Mouse (Mus musculus) midbrain, postnatal 0 days (tissue): ENCODE data around the gene Slc8a3. TPM values are rescaled to one million over a fixed set of nuclear protein-coding genes. Genes with fewer than 3 reads are reported as not detected.
A peak's percentile ranks its signal among the peaks of the same experiment; 100 is the strongest.

Experiments used
- ATAC-seq: fragments of 200-750 bp; cut with Nextera tagmentation; 2 replicates; pipeline ENCODE4 v1.8.0; 2017; ENCODE audit warnings: moderate number of reproducible peaks, mild to moderate bottlenecking, moderate TSS enrichment, moderate library complexity; ENCODE audit not compliant: low FRiP score
- DNase-seq: peaks from one replicate; pipeline ENCODE4 v3.0.0-alpha.2; 2015; ENCODE audit warnings: low spot score
- H3K27ac ChIP-seq: fragments of 300-500 bp; sonication (generic); 2 replicates; pipeline ENCODE4 v1.5.1; 2014; ENCODE audit warnings: low read depth, mild to moderate bottlenecking, low read length, mixed read lengths
- H3K27me3 ChIP-seq: fragments of 300-500 bp; sonication (generic); 2 replicates; pipeline ENCODE4 v1.6.1; 2014; ENCODE audit warnings: low read length, control low read depth, mixed read lengths; ENCODE audit not compliant: insufficient read depth
- H3K36me3 ChIP-seq: fragments of 300-500 bp; sonication (generic); 2 replicates; pipeline ENCODE4 v1.6.1; 2014; ENCODE audit warnings: low read length, control low read depth, mixed read lengths; ENCODE audit not compliant: insufficient read depth
- H3K4me1 ChIP-seq: fragments of 300-500 bp; sonication (generic); 2 replicates; pipeline ENCODE4 v1.6.1; 2014; ENCODE audit warnings: mild to moderate bottlenecking, control low read depth, antibody characterized with exemption, low read length, mixed read lengths; ENCODE audit not compliant: insufficient read depth
- H3K4me2 ChIP-seq: fragments of 300-500 bp; sonication (generic); 2 replicates; pipeline ENCODE4 v1.6.1; 2014; ENCODE audit warnings: low read depth, mild to moderate bottlenecking, low read length, mixed read lengths; ENCODE audit not compliant: poor library complexity, severe bottlenecking
- H3K4me3 ChIP-seq: fragments of 300-500 bp; sonication (generic); 2 replicates; pipeline ENCODE4 v1.5.1; 2014; ENCODE audit warnings: low read depth, mild to moderate bottlenecking, low read length, moderate library complexity
- H3K9ac ChIP-seq: fragments of 300-500 bp; sonication (generic); replicated peaks from 2 replicates; pipeline ENCODE4 v1.6.1; 2014; ENCODE audit warnings: mild to moderate bottlenecking, low read length, moderate library complexity, mixed read lengths; ENCODE audit not compliant: poor library complexity, severe bottlenecking
- H3K9me3 ChIP-seq: fragments of 300-500 bp; sonication (generic); 2 replicates; pipeline ENCODE4 v1.6.1; 2016; ENCODE audit warnings: low read length, control low read depth
- CTCF ChIP-seq: IDR thresholded peaks from 2 replicates; pipeline ENCODE4 v1.5.1; 2016; ENCODE audit warnings: antibody characterized with exemption, mild to moderate bottlenecking
- WGBS: fragments of 180-500 bp; shearing (Covaris S2); extraction: QIAGEN DNeasy Blood & Tissue Kit; methylation state at CpG from one replicate; pipeline ENCODE4 v1.1.7; 2014; 5-methylcytosine and 5-hydroxymethylcytosine counted together
- polyA plus RNA-seq: library from polyadenylated mRNA; unstranded; fragments of >200 nt; fragmentation: Nextera tagmentation; extraction: Ambion mirVana; gene quantifications from 2 replicates; pipeline ENCODE4 v1.2.1, GENCODE M21; 2015
- total RNA-seq: library from RNA; depleted of rRNA; stranded (reverse); fragments of >200 nt; gene quantifications from 2 replicates; pipeline ENCODE4 v1.2.3, GENCODE M21; 2014

The Slc8a3 gene
- total and polyA plus RNA-seq, 2 experiments from 2014 or later, result 13.4 to 52.3 TPM

DNA sequence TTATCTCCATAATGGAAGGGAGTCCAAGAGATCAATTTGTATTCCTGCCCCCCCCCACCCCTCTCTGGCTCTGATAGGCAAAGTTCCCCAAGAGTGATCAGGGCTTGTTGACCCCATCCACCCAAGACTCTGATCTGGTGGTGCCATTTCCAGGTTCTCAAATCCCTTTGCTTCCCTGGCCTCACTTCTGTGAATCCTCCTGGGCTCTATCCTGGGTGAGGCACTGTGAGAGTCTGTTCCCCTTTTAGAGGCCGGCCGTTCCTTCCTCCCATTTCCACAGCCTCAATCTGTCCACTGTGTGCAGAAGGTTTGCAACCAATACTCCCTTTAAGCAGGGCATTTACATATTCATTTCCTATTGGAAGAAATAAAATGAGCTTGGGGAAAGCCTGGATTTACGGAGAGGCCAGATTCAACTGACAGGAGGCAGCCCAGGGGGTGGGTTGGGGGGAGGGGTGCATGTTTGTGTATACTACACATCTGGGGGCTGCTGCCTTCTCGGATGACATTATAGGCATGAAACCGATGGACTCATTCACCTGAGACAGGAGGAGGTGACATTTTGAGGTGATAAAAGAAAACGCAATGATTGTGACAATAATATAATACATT, 106.9 kb downstream of the Slc8a3 start:
- no peaks in the 10 kb centered on the region for H3K36me3 ChIP-seq
- H3K27me3 ChIP-seq, result no peaks in the 10 kb centered on the region
- H3K27ac ChIP-seq, result peak overlapping the region; percentile 55
- no peaks in the 10 kb centered on the region for H3K9me3 ChIP-seq
- no peak overlapping the region for H3K4me2 ChIP-seq
- 32% methylated on average over 6 of the region's 6 CpGs for WGBS
- peaks cover 21% of the 10 kb centered on the region for H3K4me1 ChIP-seq
- TF ChIP-seq CTCF, result no peak
- DNase-seq, result no peak
- no peak overlapping the region for H3K9ac ChIP-seq
- peak; percentile 28; the same call in 1 of the 2 replicates for ATAC-seq
- H3K4me3 ChIP-seq, result no peak overlapping the region

DNA sequence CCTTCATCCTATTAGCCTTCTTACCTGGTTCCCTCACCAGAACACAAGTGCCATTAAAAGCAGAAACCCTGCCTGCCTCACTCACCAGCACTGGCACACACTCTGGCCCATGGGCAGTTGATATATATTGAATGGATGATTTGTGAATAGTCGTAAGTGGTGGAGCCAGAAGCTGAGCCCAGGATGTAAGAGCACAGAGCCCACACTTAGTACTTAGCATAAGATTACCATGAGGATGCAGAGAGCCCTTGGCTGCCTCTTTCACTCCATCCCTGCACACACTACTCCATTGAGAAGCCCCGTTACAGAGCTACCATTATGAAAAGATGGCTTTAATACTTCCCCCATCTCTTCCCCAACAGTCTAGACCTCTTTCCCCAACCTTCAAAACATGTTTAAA, 108.1 kb downstream of the Slc8a3 start:
- 59% methylated on average over 2 of the region's 2 CpGs for WGBS
- ATAC-seq (no peak), DNase-seq (no peak)
- no peak overlapping the region for H3K9ac ChIP-seq
- H3K4me1 ChIP-seq, result peaks cover 21% of the 10 kb centered on the region
- H3K36me3 ChIP-seq, result no peaks in the 10 kb centered on the region
- H3K27me3 ChIP-seq, result no peaks in the 10 kb centered on the region
- no peak for TF ChIP-seq CTCF
- H3K27ac ChIP-seq, result no peak overlapping the region
- no peaks in the 10 kb centered on the region for H3K9me3 ChIP-seq
- no peak overlapping the region for H3K4me2 ChIP-seq
- H3K4me3 ChIP-seq, result no peak overlapping the region

DNA sequence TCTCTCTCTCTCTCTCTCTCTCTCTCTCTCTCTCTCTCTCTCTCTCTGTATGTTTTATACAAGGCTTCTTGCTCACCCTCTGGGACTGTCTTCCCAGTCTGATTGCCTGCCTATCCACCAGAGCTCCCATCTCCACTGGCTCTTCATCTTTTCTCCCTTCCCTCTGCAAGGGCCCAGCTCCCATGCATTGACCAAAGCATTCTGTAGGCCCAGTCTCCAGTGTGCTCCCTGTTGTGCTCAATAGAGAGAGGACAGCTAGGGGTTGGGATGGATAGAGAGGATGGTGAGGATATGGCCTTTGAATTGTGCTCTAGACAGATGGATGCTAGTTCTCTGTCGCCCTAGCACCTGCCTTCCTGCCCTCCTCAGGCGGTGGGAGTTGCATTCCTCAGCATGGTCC, 109.7 kb downstream of the Slc8a3 start:
- no peak for ATAC-seq
- Histone ChIP-seq H3K27me3 (no peaks in the 10 kb centered on the region), H3K9me3 (no peaks in the 10 kb centered on the region), H3K4me1 (peaks cover 21% of the 10 kb centered on the region), H3K27ac (no peak overlapping the region), H3K36me3 (no peaks in the 10 kb centered on the region), H3K9ac (no peak overlapping the region), H3K4me2 (no peak overlapping the region), H3K4me3 (no peak overlapping the region)
- no peak for TF ChIP-seq CTCF
- no peak for DNase-seq
- 89% methylated on average over 2 of the region's 2 CpGs for WGBS

DNA sequence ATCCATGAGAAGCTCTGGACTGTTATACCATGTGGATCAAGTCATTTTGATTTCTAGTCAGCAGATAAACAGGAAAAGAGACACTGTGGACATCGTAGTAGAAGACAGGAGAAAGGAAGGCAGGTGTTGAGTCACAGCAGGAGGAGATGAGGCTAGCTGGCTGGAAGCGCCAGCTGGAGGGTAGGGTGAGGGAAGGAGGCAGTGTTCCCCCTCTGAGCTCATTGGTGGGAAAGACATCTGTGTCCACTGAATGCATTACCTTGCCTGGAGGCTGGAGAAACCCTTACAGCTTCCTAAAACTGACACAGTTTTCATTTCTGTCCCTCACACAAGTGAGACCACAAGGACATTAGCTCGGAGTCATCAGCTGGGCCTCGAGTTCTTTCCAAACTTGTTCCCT, 113.6 kb downstream of the Slc8a3 start:
- H3K4me1 ChIP-seq, result no peaks in the 10 kb centered on the region
- DNase-seq, result no peak
- no peak overlapping the region for H3K4me3 ChIP-seq
- no peak overlapping the region for H3K4me2 ChIP-seq
- H3K27me3 ChIP-seq, result no peaks in the 10 kb centered on the region
- H3K9me3 ChIP-seq, result no peaks in the 10 kb centered on the region
- no peak overlapping the region for H3K9ac ChIP-seq
- WGBS, result 65% methylated on average over 4 of the region's 4 CpGs
- TF ChIP-seq CTCF, result no peak
- H3K36me3 ChIP-seq, result no peaks in the 10 kb centered on the region
- no peak overlapping the region for H3K27ac ChIP-seq
- no peak for ATAC-seq

DNA sequence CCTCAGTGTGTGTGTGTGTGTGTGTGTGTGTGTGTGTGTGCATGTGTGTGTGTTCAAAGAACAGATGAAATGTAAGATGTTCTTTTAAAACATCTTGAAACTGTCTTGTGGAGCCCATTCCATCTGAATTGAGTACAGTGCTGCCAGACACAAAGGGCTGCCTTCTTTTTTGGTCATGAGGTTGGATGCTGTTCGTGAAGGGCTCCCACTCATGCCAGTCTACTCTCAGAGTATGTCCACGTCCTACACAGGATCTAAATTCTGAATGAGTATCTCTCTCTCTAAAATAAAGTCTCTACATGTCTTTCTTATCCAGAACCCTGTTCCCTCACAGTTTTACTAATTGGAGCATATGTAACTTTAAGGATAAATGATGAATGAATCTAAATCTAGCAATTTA, 124.4 kb downstream of the Slc8a3 start:
- Histone ChIP-seq H3K27ac (no peak overlapping the region), H3K9ac (no peak overlapping the region), H3K27me3 (no peaks in the 10 kb centered on the region), H3K4me1 (no peaks in the 10 kb centered on the region), H3K36me3 (0 out of 2 replicates have a peak, but pooled peaks cover 3% of the 10 kb centered on the region), H3K4me3 (no peak overlapping the region), H3K9me3 (no peaks in the 10 kb centered on the region), H3K4me2 (no peak overlapping the region)
- DNase-seq (no peak), ATAC-seq (no peak)
- no peak for TF ChIP-seq CTCF
- WGBS, result 65% methylated on average over 2 of the region's 2 CpGs

DNA sequence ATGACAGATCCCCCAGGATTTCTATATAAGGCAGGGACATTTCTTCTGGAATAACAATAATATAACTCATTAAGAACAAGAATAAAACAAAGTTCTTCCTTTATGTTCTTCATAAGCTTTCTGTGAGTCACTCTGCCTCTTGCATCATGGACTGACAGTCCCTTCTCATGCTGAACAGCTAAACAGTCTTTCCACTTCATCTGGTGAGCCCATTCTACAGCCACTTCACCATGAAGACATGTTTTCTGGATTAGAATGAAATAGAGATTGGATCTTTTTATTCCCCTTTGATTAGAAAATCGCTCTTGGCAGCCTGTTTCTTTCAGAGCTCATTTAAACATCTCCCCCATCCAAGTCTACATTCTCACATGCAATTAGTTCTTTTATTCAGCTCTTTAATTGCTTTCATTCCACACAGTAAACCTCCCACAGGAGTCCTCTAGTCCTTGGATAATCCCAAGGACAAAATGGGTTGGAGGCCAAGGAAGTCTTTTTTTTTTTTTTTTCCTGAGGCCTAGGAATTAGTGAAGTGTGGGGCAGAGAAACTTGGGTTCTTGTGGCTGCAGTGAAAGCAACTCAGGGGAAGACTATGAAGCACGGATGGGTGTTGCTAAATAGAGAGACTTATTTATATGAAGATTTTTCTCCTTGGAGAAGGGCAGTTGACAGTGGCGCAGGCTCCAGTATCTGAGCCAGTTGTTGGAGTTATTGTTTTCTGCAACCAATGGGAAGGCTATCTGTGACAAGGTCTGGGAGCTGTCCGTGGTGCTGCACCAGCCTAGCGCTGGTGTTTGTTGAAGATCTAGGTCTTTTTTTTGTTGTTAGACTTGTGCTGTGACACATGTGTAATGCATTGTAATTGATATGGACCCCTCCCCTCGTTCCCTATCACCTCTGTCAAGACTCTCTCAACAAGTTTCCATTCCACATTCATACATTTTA, 127.1 kb downstream of the Slc8a3 start:
- 31% methylated on average over 6 of the region's 6 CpGs for WGBS
- no peaks in the 10 kb centered on the region for H3K9me3 ChIP-seq
- DNase-seq, result no peak
- H3K27ac ChIP-seq, result no peak overlapping the region
- no peak overlapping the region for H3K4me2 ChIP-seq
- no peak for ATAC-seq
- TF ChIP-seq CTCF, result no peak
- no peak overlapping the region for H3K4me3 ChIP-seq
- H3K4me1 ChIP-seq, result no peaks in the 10 kb centered on the region
- H3K36me3 ChIP-seq, result peaks cover 7% of the 10 kb centered on the region; the same call in 1 of the 2 replicates
- H3K9ac ChIP-seq, result no peak overlapping the region
- no peaks in the 10 kb centered on the region for H3K27me3 ChIP-seq
